In genomic region chr13:112928038-112928668, GRCm38 (mm10) we compare ENCODE assay signal across 8 mouse cellular contexts. TPM values are rescaled to one million over a fixed set of nuclear protein-coding genes. Genes with fewer than 3 reads are reported as not detected.
DNase-seq lines count a peak whose midpoint lies in the region; ATAC-seq and TF ChIP-seq lines count a peak whose summit lies in the region.

No protein-coding gene starts in this region.

- no peak for TF ChIP-seq CTCF in ES-Bruce4 (IDR thresholded peaks at IDR 0.05; ENCODE audit: low read depth, low read length)
- TF ChIP-seq CTCF in embryonic fibroblast, embryonic 13.5 days (IDR thresholded peaks at IDR 0.05; ENCODE audit: borderline replicate concordance, insufficient read depth, low read length) = no peak
- TF ChIP-seq CTCF in liver, embryonic 14.5 days (IDR thresholded peaks at IDR 0.05; ENCODE audit: low read depth) = no peak

- peak overlapping the region; percentile 88 for H3K9ac ChIP-seq in heart, embryonic 13.5 days
- H3K9ac ChIP-seq in ES-Bruce4 (ENCODE audit: low read depth, poor library complexity, severe bottlenecking) = peak overlapping the region; percentile 91
- H3K9ac ChIP-seq in liver, embryonic 14.5 days (replicated peaks) = peak overlapping the region; percentile 90

- H3K36me3 ChIP-seq in heart, embryonic 13.5 days = peaks cover 27% of the 10 kb centered on the region
- peaks cover 9% of the 10 kb centered on the region for H3K36me3 ChIP-seq in ES-Bruce4 (ENCODE audit: control insufficient read depth, insufficient read depth, low read length, poor library complexity, severe bottlenecking)
- no peaks in the 10 kb centered on the region; the same call in 1 of the 2 replicates for H3K36me3 ChIP-seq in liver, embryonic 14.5 days (replicated peaks; ENCODE audit: control insufficient read depth, insufficient read depth, low read depth)

- TF ChIP-seq POLR2A in ES-Bruce4 (IDR thresholded peaks at IDR 0.05; ENCODE audit: insufficient read depth, low read length) = no peak
- TF ChIP-seq POLR2A in embryonic fibroblast, embryonic 13.5 days (IDR thresholded peaks at IDR 0.05; ENCODE audit: low read depth, low read length) = no peak

- TF ChIP-seq EP300 in ES-Bruce4 (IDR thresholded peaks at IDR 0.05; ENCODE audit: insufficient read depth, low read depth, low read length) = no peak
- TF ChIP-seq EP300 in liver, embryonic 14.5 days (IDR thresholded peaks at IDR 0.05; ENCODE audit: low read depth) = no peak

- no peak for DNase-seq in heart, postnatal 4 days
- no peak for DNase-seq in liver, embryonic 14.5 days (ENCODE audit: low read depth in 3 of 3, low spot score in 3 of 3)
- no peak for DNase-seq in yolk sac, embryonic 10.5 days (ENCODE audit: low spot score)
- no peak for DNase-seq in ovary, adult 18-20 months (ENCODE audit: low spot score)
- DNase-seq in adrenal gland, adult 2 months = no peak

- no peaks in the 10 kb centered on the region for H3K9me3 ChIP-seq in heart, embryonic 13.5 days
- H3K9me3 ChIP-seq in ES-Bruce4 (replicated peaks; ENCODE audit: control insufficient read depth, insufficient read depth, low read length, poor library complexity, severe bottlenecking) = no peaks in the 10 kb centered on the region
- H3K9me3 ChIP-seq in liver, embryonic 14.5 days (ENCODE audit: control insufficient read depth, low read length) = no peaks in the 10 kb centered on the region

- no peak for ATAC-seq in heart, embryonic 13.5 days (ENCODE audit: extremely low read depth, insufficient number of reproducible peaks, low FRiP score, low TSS enrichment)
- no peak; the same call in 1 of the 2 replicates for ATAC-seq in liver, embryonic 14.5 days (ENCODE audit: insufficient read depth)

- no peaks in the 10 kb centered on the region for H3K27me3 ChIP-seq in heart, embryonic 13.5 days (replicated peaks)
- no peaks in the 10 kb centered on the region for H3K27me3 ChIP-seq in ES-Bruce4 (ENCODE audit: control insufficient read depth, insufficient read depth, low read length, poor library complexity, severe bottlenecking)
- no peaks in the 10 kb centered on the region for H3K27me3 ChIP-seq in liver, embryonic 14.5 days (ENCODE audit: control insufficient read depth, insufficient read depth, low read length)

- peaks cover 26% of the 10 kb centered on the region for H3K4me1 ChIP-seq in heart, embryonic 13.5 days
- H3K4me1 ChIP-seq in ES-Bruce4 (ENCODE audit: control insufficient read depth, insufficient read depth, low read length) = no peaks in the 10 kb centered on the region
- peaks cover 2% of the 10 kb centered on the region; the same call in 1 of the 2 replicates for H3K4me1 ChIP-seq in embryonic fibroblast, embryonic 13.5 days (ENCODE audit: control insufficient read depth, insufficient read depth, low read length)
- H3K4me1 ChIP-seq in liver, embryonic 14.5 days (replicated peaks; ENCODE audit: control insufficient read depth in 2 of 2, insufficient read depth in 2 of 2, low read length in 1 of 2) = peaks cover 6 to 12% of the 10 kb centered on the region in 2 experiments

- peak overlapping the region; percentile 88 for H3K4me2 ChIP-seq in heart, embryonic 13.5 days
- peak overlapping the region; percentile 76 for H3K4me2 ChIP-seq in liver, embryonic 14.5 days (ENCODE audit: low read depth)

- 4% methylated on average over 8 of the region's 8 CpGs for WGBS in heart, embryonic 13.5 days
- 3% methylated on average over 8 of the region's 8 CpGs for WGBS in liver, embryonic 14.5 days (ENCODE audit: insufficient replicate concordance)

- H3K4me3 ChIP-seq in heart, embryonic 13.5 days = peak overlapping the region; percentile 84
- H3K4me3 ChIP-seq in ES-Bruce4 (ENCODE audit: low read depth, low read length) = peak overlapping the region; percentile 90
- peak overlapping the region; percentile 93 for H3K4me3 ChIP-seq in embryonic fibroblast, embryonic 13.5 days (ENCODE audit: insufficient read depth, low read length)
- peak overlapping the region; percentile 69 to 98 for H3K4me3 ChIP-seq in liver, embryonic 14.5 days (ENCODE audit: insufficient read depth in 1 of 2, low read depth in 2 of 2, low read length in 2 of 2)

- H3K27ac ChIP-seq in heart, embryonic 13.5 days (replicated peaks) = peak overlapping the region; percentile 85
- H3K27ac ChIP-seq in ES-Bruce4 (ENCODE audit: insufficient read depth, low read length) = peak overlapping the region; percentile 23; the same call in 1 of the 2 replicates
- peak overlapping the region; percentile 24 for H3K27ac ChIP-seq in embryonic fibroblast, embryonic 13.5 days (ENCODE audit: insufficient read depth, low read length)
- peak overlapping the region; percentile 90 for H3K27ac ChIP-seq in liver, embryonic 14.5 days

RNA-seq across cellular contexts. Expression of gene Dhx29, which starts 0.9 kb away (rescaled TPM):
- polyA plus RNA-seq in heart, embryonic 13.5 days (2015; fragmentation: Nextera tagmentation; extraction: Ambion mirVana) = 13.1 and 15.7 TPM in 2 replicates
- total RNA-seq in heart, postnatal 4 days (2021) = 10 to 100 TPM; 15.0 to 16.4 TPM
- polyA plus RNA-seq in ES-Bruce4 (2011; ENCODE audit: insufficient read depth, insufficient read length, low read depth, missing spikeins) = 33.3 and 34.9 TPM in 2 replicates
- polyA plus RNA-seq in embryonic fibroblast, embryonic 13.5 days (2011; ENCODE audit: insufficient read length, low read depth, missing spikeins) = 24.0 and 25.5 TPM in 2 replicates
- polyA plus RNA-seq in liver, embryonic 14.5 days (2012; rRNA removed) = 2.1 and 3.9 TPM in 2 replicates
- 6.3 and 6.6 TPM in 2 replicates for polyA plus RNA-seq in liver, embryonic 14.5 days (2014; fragmentation: Nextera tagmentation; extraction: Ambion mirVana)
- 10 to 100 TPM; 17.7 to 19.4 TPM for total RNA-seq in adrenal gland, adult 2 months (2021)
- polyA plus RNA-seq in adrenal gland, adult 2 months (2012; rRNA removed) = 1.1 and 1.4 TPM in 2 replicates

RNA-seq across cellular contexts. Expression of gene Mtrex, which starts 1.0 kb away (rescaled TPM):
- 42.2 and 43.6 TPM in 2 replicates for polyA plus RNA-seq in heart, embryonic 13.5 days (2015; fragmentation: Nextera tagmentation; extraction: Ambion mirVana)
- 10 to 100 TPM; 29.5 to 33.1 TPM for total RNA-seq in heart, postnatal 4 days (2021)
- 136 and 159 TPM in 2 replicates for polyA plus RNA-seq in ES-Bruce4 (2011; ENCODE audit: insufficient read depth, insufficient read length, low read depth, missing spikeins)
- polyA plus RNA-seq in embryonic fibroblast, embryonic 13.5 days (2011; ENCODE audit: insufficient read length, low read depth, missing spikeins) = 54.5 and 58.5 TPM in 2 replicates
- polyA plus RNA-seq in liver, embryonic 14.5 days (2012; rRNA removed) = 10.4 and 18.6 TPM in 2 replicates
- 37.7 and 43.1 TPM in 2 replicates for polyA plus RNA-seq in liver, embryonic 14.5 days (2014; fragmentation: Nextera tagmentation; extraction: Ambion mirVana)
- 10 to 100 TPM; 41.2 to 46.2 TPM for total RNA-seq in adrenal gland, adult 2 months (2021)
- 1.3 and 1.4 TPM in 2 replicates for polyA plus RNA-seq in adrenal gland, adult 2 months (2012; rRNA removed)

RNA-seq across cellular contexts. Expression of gene Ccno, which starts 59.4 kb away (rescaled TPM):
- polyA plus RNA-seq in heart, embryonic 13.5 days (2015; fragmentation: Nextera tagmentation; extraction: Ambion mirVana) = 0.20 and 0.24 TPM in 2 replicates
- under 1 TPM in 1 of 2 experiments, not detected in 1; 0.16 TPM for total RNA-seq in heart, postnatal 4 days (2021)
- polyA plus RNA-seq in ES-Bruce4 (2011; ENCODE audit: insufficient read depth, insufficient read length, low read depth, missing spikeins) = 0.52 and 0.78 TPM in 2 replicates
- 1.2 and 2.6 TPM in 2 replicates for polyA plus RNA-seq in embryonic fibroblast, embryonic 13.5 days (2011; ENCODE audit: insufficient read length, low read depth, missing spikeins)
- polyA plus RNA-seq in liver, embryonic 14.5 days (2012; rRNA removed) = 0.06 and 0.13 TPM in 2 replicates
- not detected in 2 replicates for polyA plus RNA-seq in liver, embryonic 14.5 days (2014; fragmentation: Nextera tagmentation; extraction: Ambion mirVana)
- under 1 TPM; 0.55 TPM for total RNA-seq in adrenal gland, adult 2 months (2021)
- polyA plus RNA-seq in adrenal gland, adult 2 months (2012; rRNA removed) = 1.7 and 2.5 TPM in 2 replicates

Comparison
In these comparisons a context has a peak if more than half of its experiments do, and no peak if none do; other contexts are left out.
1. H3K27ac ChIP-seq: peak in every context shown above with its lines; median percentile 90 in liver, embryonic 14.5 days; 85 in heart, embryonic 13.5 days; 24 in embryonic fibroblast, embryonic 13.5 days; 23 in ES-Bruce4.